Mouse (Mus musculus) bone marrow, adult 2 months (tissue): ENCODE data around the gene Lrp10.

Source experiments
- CTCF ChIP-seq: fragments of 200-500 bp; IDR thresholded peaks from 2 replicates; pipeline ENCODE4 v1.5.1; 2011; ENCODE audit warnings: low read length, control low read depth; ENCODE audit not compliant: control insufficient read depth, insufficient read depth
- POLR2A ChIP-seq: fragments of 200-500 bp; IDR thresholded peaks from 2 replicates; pipeline ENCODE4 v1.6.1; 2011; ENCODE audit warnings: low read depth, mild to moderate bottlenecking, control low read depth, low read length, borderline replicate concordance; ENCODE audit not compliant: control insufficient read depth

- TF ChIP-seq POLR2A (0 out of 2 replicates have a peak, but pooled peaks have one; percentile 20), CTCF (no peak)
These were observed 15.5 kb downstream of the Lrp10 start for GRCm38 (mm10) chr14:54479451-54479920.
